Mouse (Mus musculus): ENCODE measurements at regions not wholly inside any gene's neighbourhood (a gene's known extent, or its start where the extent isn't known, plus 50 kb on each side); places are given as distances from the start of the nearest gene placed in this dataset.

GRCm38 (mm10) chr9:71056836-71057235 lies 104.8 kb upstream of the Lipc start:
- no peak for TF ChIP-seq CTCF (IDR thresholded peaks at IDR 0.05)
- TF ChIP-seq EP300 (IDR thresholded peaks at IDR 0.05): no peak

Data from lung, postnatal 0 days (tissue).